ENCODE assay signal across 11 mouse cellular contexts in genomic region chr16:92200615-92201014, GRCm38 (mm10).
DNase-seq lines count a peak whose midpoint lies in the region; ATAC-seq and TF ChIP-seq lines count a peak whose summit lies in the region.
"Had no signal": no experiment of that assay in that cellular context is flagged by ENCODE, and none has a peak within 500 bp of the region (broad histone marks: within the 10 kb centered on the region; RNA-seq: fewer than 3 reads in every experiment).

No protein-coding gene starts in this region.

- 67% methylated on average over 7 of the region's 7 CpGs for WGBS in forebrain, embryonic 14.5 days
- WGBS in forebrain, embryonic 11.5 days: 57% methylated on average over 7 of the region's 7 CpGs
- WGBS in neural tube, embryonic 13.5 days: 26% methylated on average over 7 of the region's 7 CpGs
- 37% methylated on average over 7 of the region's 7 CpGs for whole genome bisulfite sequencing in midbrain, embryonic 15.5 days
- 83% methylated on average over 7 of the region's 7 CpGs for WGBS in liver, postnatal 0 days (ENCODE audit: insufficient replicate concordance)
- WGBS in kidney, embryonic 14.5 days: 75% methylated on average over 7 of the region's 7 CpGs

- no peak overlapping the region for H3K27ac ChIP-seq in forebrain, embryonic 14.5 days (ENCODE audit: low read depth, low read length)
- H3K27ac ChIP-seq in forebrain, embryonic 11.5 days (ENCODE audit: low read depth, low read length): no peak overlapping the region
- no peak overlapping the region for H3K27ac ChIP-seq in neural tube, embryonic 13.5 days (replicated peaks)
- H3K27ac ChIP-seq in midbrain, embryonic 15.5 days: no peak overlapping the region
- H3K27ac ChIP-seq in liver, postnatal 0 days (ENCODE audit: low read depth): no peak overlapping the region
- no peak overlapping the region for H3K27ac ChIP-seq in kidney, embryonic 14.5 days (ENCODE audit: low read depth, low read length)
- H3K27ac ChIP-seq: intestine, embryonic 15.5 days; stomach, postnatal 0 days had no signal

- H3K27me3 ChIP-seq in forebrain, embryonic 14.5 days (replicated peaks; ENCODE audit: control insufficient read depth, insufficient read depth, low read length): no peaks in the 10 kb centered on the region
- H3K27me3 ChIP-seq in forebrain, embryonic 11.5 days (ENCODE audit: control insufficient read depth, insufficient read depth, low read length): no peaks in the 10 kb centered on the region
- no peaks in the 10 kb centered on the region for H3K27me3 ChIP-seq in neural tube, embryonic 13.5 days
- H3K27me3 ChIP-seq in midbrain, embryonic 15.5 days (replicated peaks): no peaks in the 10 kb centered on the region
- no peaks in the 10 kb centered on the region for H3K27me3 ChIP-seq in liver, postnatal 0 days (ENCODE audit: insufficient read depth, low read length)
- H3K27me3 ChIP-seq in kidney, embryonic 14.5 days (ENCODE audit: control insufficient read depth, insufficient read depth, low read length): no peaks in the 10 kb centered on the region
- H3K27me3 ChIP-seq: intestine, embryonic 15.5 days had no signal

- H3K9ac ChIP-seq in forebrain, embryonic 14.5 days (ENCODE audit: low read length): no peak overlapping the region
- H3K9ac ChIP-seq in forebrain, embryonic 11.5 days (ENCODE audit: low read length): no peak overlapping the region
- no peak overlapping the region for H3K9ac ChIP-seq in neural tube, embryonic 13.5 days
- H3K9ac ChIP-seq in midbrain, embryonic 15.5 days: no peak overlapping the region
- no peak overlapping the region for H3K9ac ChIP-seq in liver, postnatal 0 days (replicated peaks)
- H3K9ac ChIP-seq in kidney, embryonic 14.5 days (ENCODE audit: low read depth, low read length): no peak overlapping the region
- H3K9ac ChIP-seq: intestine, embryonic 15.5 days had no signal

- no peaks in the 10 kb centered on the region for H3K9me3 ChIP-seq in forebrain, embryonic 14.5 days (replicated peaks; ENCODE audit: control insufficient read depth, low read length)
- H3K9me3 ChIP-seq in forebrain, embryonic 11.5 days (ENCODE audit: control insufficient read depth, low read length): no peaks in the 10 kb centered on the region
- no peaks in the 10 kb centered on the region for H3K9me3 ChIP-seq in neural tube, embryonic 13.5 days
- H3K9me3 ChIP-seq in midbrain, embryonic 15.5 days: no peaks in the 10 kb centered on the region; the same call in 1 of the 2 replicates
- H3K9me3 ChIP-seq in liver, postnatal 0 days (ENCODE audit: low read length): no peaks in the 10 kb centered on the region
- H3K9me3 ChIP-seq in kidney, embryonic 14.5 days (ENCODE audit: control insufficient read depth, low read length): no peaks in the 10 kb centered on the region
- H3K9me3 ChIP-seq: intestine, embryonic 15.5 days had no signal

- peak; percentile 12 for DNase-seq in forebrain, embryonic 14.5 days (ENCODE audit: low spot score)
- no peak for DNase-seq in forebrain, embryonic 11.5 days (ENCODE audit: low spot score)
- DNase-seq in neural tube, embryonic 10.5 days (ENCODE audit: extremely low spot score, low spot score): no peak
- peak; percentile 33 for DNase-seq in gastrocnemius, postnatal 10 days
- no peak for DNase-seq in liver, postnatal 0 days

- TF ChIP-seq EP300 in liver, postnatal 0 days (IDR thresholded peaks at IDR 0.05; ENCODE audit: low read depth): no peak

- H3K4me3 ChIP-seq in forebrain, embryonic 14.5 days (ENCODE audit: low read depth, low read length): no peak overlapping the region
- H3K4me3 ChIP-seq in forebrain, embryonic 11.5 days (ENCODE audit: low read depth, low read length): no peak overlapping the region
- H3K4me3 ChIP-seq in neural tube, embryonic 13.5 days: no peak overlapping the region
- no peak overlapping the region for H3K4me3 ChIP-seq in midbrain, embryonic 15.5 days
- no peak overlapping the region for H3K4me3 ChIP-seq in liver, postnatal 0 days (ENCODE audit: low read depth, low read length)
- H3K4me3 ChIP-seq in kidney, embryonic 14.5 days (ENCODE audit: low read length): no peak overlapping the region
- H3K4me3 ChIP-seq: intestine, embryonic 15.5 days had no signal

- no peak for TF ChIP-seq CTCF in liver, postnatal 0 days (IDR thresholded peaks at IDR 0.05; ENCODE audit: low read depth)

- no peak for ATAC-seq in forebrain, embryonic 14.5 days
- ATAC-seq in forebrain, embryonic 11.5 days (replicated peaks; ENCODE audit: low FRiP score): no peak
- ATAC-seq in neural tube, embryonic 13.5 days (ENCODE audit: low read depth): peak; percentile 86
- ATAC-seq in midbrain, embryonic 15.5 days (replicated peaks): peak; percentile 70
- no peak for ATAC-seq in liver, postnatal 0 days
- no peak for ATAC-seq in kidney, embryonic 14.5 days (ENCODE audit: low FRiP score, low TSS enrichment)
- ATAC-seq: intestine, embryonic 15.5 days; lung, postnatal 0 days had no signal

- 0 out of 2 replicates have a peak, but pooled peaks cover 5% of the 10 kb centered on the region for H3K4me1 ChIP-seq in forebrain, embryonic 14.5 days (ENCODE audit: control insufficient read depth, insufficient read depth, low read length)
- H3K4me1 ChIP-seq in forebrain, embryonic 11.5 days (replicated peaks; ENCODE audit: control insufficient read depth, insufficient read depth, low read length): no peaks in the 10 kb centered on the region
- 0 out of 2 replicates have a peak, but pooled peaks cover 8% of the 10 kb centered on the region for H3K4me1 ChIP-seq in neural tube, embryonic 13.5 days (replicated peaks)
- H3K4me1 ChIP-seq in midbrain, embryonic 15.5 days: peaks cover 3% of the 10 kb centered on the region; the same call in 1 of the 2 replicates
- no peaks in the 10 kb centered on the region for H3K4me1 ChIP-seq in liver, postnatal 0 days (ENCODE audit: insufficient read depth)
- H3K4me1 ChIP-seq in kidney, embryonic 14.5 days (ENCODE audit: control insufficient read depth, insufficient read depth, low read length): 0 out of 2 replicates have a peak, but pooled peaks cover 2% of the 10 kb centered on the region
- H3K4me1 ChIP-seq: intestine, embryonic 15.5 days had no signal

- H3K36me3 ChIP-seq in forebrain, embryonic 14.5 days (ENCODE audit: control insufficient read depth, insufficient read depth, low read length): no peaks in the 10 kb centered on the region
- no peaks in the 10 kb centered on the region for H3K36me3 ChIP-seq in forebrain, embryonic 11.5 days (ENCODE audit: control insufficient read depth, insufficient read depth, low read length)
- H3K36me3 ChIP-seq in neural tube, embryonic 13.5 days: no peaks in the 10 kb centered on the region
- H3K36me3 ChIP-seq in midbrain, embryonic 15.5 days (replicated peaks): no peaks in the 10 kb centered on the region
- no peaks in the 10 kb centered on the region for H3K36me3 ChIP-seq in liver, postnatal 0 days (replicated peaks; ENCODE audit: insufficient read depth, low read length)
- H3K36me3 ChIP-seq in kidney, embryonic 14.5 days (ENCODE audit: control insufficient read depth, insufficient read depth, low read length): no peaks in the 10 kb centered on the region
- H3K36me3 ChIP-seq: intestine, embryonic 15.5 days had no signal

- no peak overlapping the region for H3K4me2 ChIP-seq in forebrain, embryonic 14.5 days (ENCODE audit: low read length)
- H3K4me2 ChIP-seq in forebrain, embryonic 11.5 days (ENCODE audit: low read depth, low read length, severe bottlenecking): no peak overlapping the region
- no peak overlapping the region for H3K4me2 ChIP-seq in neural tube, embryonic 13.5 days
- H3K4me2 ChIP-seq in midbrain, embryonic 15.5 days: no peak overlapping the region
- no peak overlapping the region for H3K4me2 ChIP-seq in liver, postnatal 0 days (ENCODE audit: low read depth, low read length)
- H3K4me2 ChIP-seq in kidney, embryonic 14.5 days (replicated peaks; ENCODE audit: low read depth, low read length): no peak overlapping the region
- H3K4me2 ChIP-seq: intestine, embryonic 15.5 days had no signal

Comparison
In these comparisons a context has a peak if more than half of its experiments do, and no peak if none do; other contexts are left out.
1. DNase-seq: peak in forebrain, embryonic 14.5 days (single experiment) and gastrocnemius, postnatal 10 days (single experiment); none in forebrain, embryonic 11.5 days (single experiment), neural tube, embryonic 10.5 days (single experiment) and liver, postnatal 0 days (single experiment).
2. ATAC-seq: peak in neural tube, embryonic 13.5 days (single experiment) and midbrain, embryonic 15.5 days (single experiment); none in forebrain, embryonic 14.5 days (single experiment), forebrain, embryonic 11.5 days (single experiment), liver, postnatal 0 days (single experiment) and kidney, embryonic 14.5 days (single experiment).